Mouse (Mus musculus) megakaryocyte, embryonic 14.5 days (primary cell): ENCODE measurements around the gene Ubald2.

Source experiments
- FLI1 ChIP-seq: IDR thresholded peaks from 2 replicates; pipeline ENCODE4 v1.6.1; 2012; ENCODE audit warnings: low read length, inconsistent platforms, mixed read lengths
- GATA1 ChIP-seq: IDR thresholded peaks from 3 replicates; pipeline ENCODE4 v1.6.1; 2012; ENCODE audit warnings: mixed read lengths, low read length, inconsistent platforms, borderline replicate concordance

GRCm38 (mm10) chr11:116437541-116437940 is 3.6 kb downstream of the Ubald2 start:
- no peak for TF ChIP-seq GATA1
- TF ChIP-seq FLI1 = no peak
